Mouse (Mus musculus) neural tube, embryonic 14.5 days (tissue): ENCODE data around the gene Pik3ip1. TPM values are rescaled to one million over a fixed set of nuclear protein-coding genes. Genes with fewer than 3 reads are reported as not detected.

Experiments used
- ATAC-seq: fragments of 200-750 bp; cut with Nextera tagmentation; 2 replicates; pipeline ENCODE4 v1.8.0; 2017; ENCODE audit warnings: low read depth, mild to moderate bottlenecking, moderate TSS enrichment, moderate library complexity
- H3K27ac ChIP-seq: fragments of 300-500 bp; sonication (generic); 2 replicates; pipeline ENCODE4 v1.5.1; 2014; ENCODE audit warnings: low read depth, mild to moderate bottlenecking, control low read depth, low read length, moderate library complexity, mixed read lengths
- H3K27me3 ChIP-seq: fragments of 300-500 bp; sonication (generic); 2 replicates; pipeline ENCODE4 v1.6.1; 2014; ENCODE audit warnings: low read length; ENCODE audit not compliant: control insufficient read depth, insufficient read depth
- H3K36me3 ChIP-seq: fragments of 300-500 bp; sonication (generic); 2 replicates; pipeline ENCODE4 v1.6.1; 2014; ENCODE audit warnings: low read length, mixed read lengths; ENCODE audit not compliant: control insufficient read depth, insufficient read depth
- H3K4me1 ChIP-seq: fragments of 300-500 bp; sonication (generic); 2 replicates; pipeline ENCODE4 v1.6.1; 2014; ENCODE audit warnings: low read length; ENCODE audit not compliant: control insufficient read depth, insufficient read depth
- H3K4me2 ChIP-seq: fragments of 300-500 bp; sonication (generic); 2 replicates; pipeline ENCODE4 v1.6.1; 2014; ENCODE audit warnings: mild to moderate bottlenecking, low read depth, low read length, control low read depth
- H3K4me3 ChIP-seq: fragments of 300-500 bp; sonication (generic); 2 replicates; pipeline ENCODE4 v1.5.1; 2014; ENCODE audit warnings: low read depth, low read length, control low read depth, mixed read lengths
- H3K9ac ChIP-seq: fragments of 300-500 bp; sonication (generic); replicated peaks from 2 replicates; pipeline ENCODE4 v1.6.1; 2014; ENCODE audit warnings: low read depth, mild to moderate bottlenecking, control low read depth, low read length, mixed read lengths
- H3K9me3 ChIP-seq: fragments of 300-500 bp; sonication (generic); 2 replicates; pipeline ENCODE4 v1.6.1; 2016; ENCODE audit warnings: low read length; ENCODE audit not compliant: control insufficient read depth
- WGBS: fragments of 180-500 bp; shearing (Covaris S2); extraction: QIAGEN DNeasy Blood & Tissue Kit; methylation state at CpG from one replicate; pipeline ENCODE4 v1.1.7; 2014; 5-methylcytosine and 5-hydroxymethylcytosine counted together
- polyA plus RNA-seq: library from polyadenylated mRNA; unstranded; fragments of >200 nt; fragmentation: Nextera tagmentation; extraction: Ambion mirVana; gene quantifications from 2 replicates; pipeline ENCODE4 v1.2.1, GENCODE M21; 2014

Pik3ip1 gene
- polyA plus RNA-seq, 1 experiment from 2014 or later = 24.2 TPM

DNA sequence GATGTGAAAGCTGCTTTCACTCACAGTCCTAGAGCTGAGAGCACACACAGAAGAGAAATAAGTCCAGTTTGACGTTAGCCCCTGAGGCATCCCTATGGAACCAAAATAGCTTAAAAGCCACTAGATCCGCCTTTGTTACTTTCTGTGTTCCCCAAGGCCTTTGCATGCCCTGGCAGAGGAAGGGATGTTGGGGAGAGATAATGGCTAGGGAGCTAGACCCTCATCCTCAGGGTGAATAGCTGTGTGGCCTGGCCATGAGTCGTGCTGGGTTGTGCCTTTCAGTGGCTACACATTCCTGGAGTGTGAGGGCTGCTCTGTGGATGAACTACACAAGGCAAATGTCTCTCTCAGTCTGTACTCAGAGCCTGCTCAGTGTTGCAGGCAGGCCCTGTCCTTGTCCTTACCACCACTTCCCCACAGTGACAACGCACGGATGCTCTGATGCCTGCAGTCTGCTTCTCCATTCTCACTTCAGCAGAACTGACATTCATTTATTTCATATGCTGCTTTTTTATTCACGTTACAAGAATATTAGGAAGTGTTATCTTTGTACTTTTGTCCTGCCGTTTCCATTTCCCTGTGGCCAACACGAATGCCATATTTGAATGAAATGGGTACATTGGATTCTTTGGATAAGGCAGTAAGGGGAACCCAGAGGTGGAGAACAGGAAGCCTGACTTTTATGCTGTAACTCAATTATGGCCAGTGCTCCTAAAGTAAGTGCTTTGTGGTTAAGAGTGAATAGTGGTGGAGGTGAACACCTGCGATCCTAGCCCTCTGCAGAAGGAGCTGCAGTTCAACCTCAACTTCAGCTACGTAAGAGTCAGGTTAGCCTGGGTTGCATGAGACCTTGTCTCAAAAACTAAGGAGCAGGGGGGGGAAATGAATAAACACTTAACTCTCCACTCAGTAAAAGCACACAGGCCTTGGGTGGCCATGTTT is 32.1 kb upstream of the Pik3ip1 start:
- ATAC-seq = no peak
- H3K9ac ChIP-seq = no peak overlapping the region
- H3K4me2 ChIP-seq = no peak overlapping the region
- no peak overlapping the region for H3K27ac ChIP-seq
- H3K9me3 ChIP-seq = no peaks in the 10 kb centered on the region
- no peak overlapping the region for H3K4me3 ChIP-seq
- WGBS = 90% methylated on average over 10 of the region's 10 CpGs
- H3K4me1 ChIP-seq = peaks cover 26% of the 10 kb centered on the region
- H3K36me3 ChIP-seq = peaks cover 78% of the 10 kb centered on the region
- no peaks in the 10 kb centered on the region for H3K27me3 ChIP-seq

- peaks cover 19% of the 10 kb centered on the region for H3K4me1 ChIP-seq
- no peak overlapping the region for H3K9ac ChIP-seq
- 91% methylated on average over 14 of the region's 14 CpGs for WGBS
- no peak overlapping the region for H3K27ac ChIP-seq
- no peak overlapping the region for H3K4me3 ChIP-seq
- peaks cover 77% of the 10 kb centered on the region for H3K36me3 ChIP-seq
- no peaks in the 10 kb centered on the region for H3K9me3 ChIP-seq
- ATAC-seq = no peak
- H3K27me3 ChIP-seq = no peaks in the 10 kb centered on the region
- no peak overlapping the region for H3K4me2 ChIP-seq
These were observed 31.4 kb upstream of the Pik3ip1 start for GRCm38 (mm10) chr11:3298813-3299185.

DNA sequence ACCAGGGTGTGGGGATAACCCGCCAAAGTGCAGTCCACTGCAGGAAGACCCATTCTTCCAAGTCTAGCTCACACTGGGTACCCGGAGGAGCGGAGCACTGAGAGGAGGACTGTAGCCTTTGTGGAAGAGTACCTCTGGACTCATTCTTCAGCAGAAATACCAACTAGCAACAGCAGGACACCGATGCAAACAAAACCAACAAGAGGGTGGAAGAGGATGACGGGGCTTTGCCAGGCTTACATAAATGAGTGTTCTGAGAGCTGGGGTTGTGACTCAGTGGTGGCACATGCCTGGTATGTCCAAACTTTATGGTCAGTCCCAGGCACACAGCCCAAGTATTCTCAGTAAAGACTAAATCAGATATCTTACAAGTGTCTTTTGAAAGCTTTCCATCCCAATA is 29.1 kb upstream of the Pik3ip1 start:
- Histone ChIP-seq H3K27ac (no peak overlapping the region), H3K4me3 (no peak overlapping the region), H3K9me3 (no peaks in the 10 kb centered on the region), H3K4me2 (no peak overlapping the region), H3K4me1 (no peaks in the 10 kb centered on the region), H3K27me3 (no peaks in the 10 kb centered on the region), H3K36me3 (peaks cover 78% of the 10 kb centered on the region), H3K9ac (no peak overlapping the region)
- WGBS = 95% methylated on average over 5 of the region's 5 CpGs
- no peak for ATAC-seq

DNA sequence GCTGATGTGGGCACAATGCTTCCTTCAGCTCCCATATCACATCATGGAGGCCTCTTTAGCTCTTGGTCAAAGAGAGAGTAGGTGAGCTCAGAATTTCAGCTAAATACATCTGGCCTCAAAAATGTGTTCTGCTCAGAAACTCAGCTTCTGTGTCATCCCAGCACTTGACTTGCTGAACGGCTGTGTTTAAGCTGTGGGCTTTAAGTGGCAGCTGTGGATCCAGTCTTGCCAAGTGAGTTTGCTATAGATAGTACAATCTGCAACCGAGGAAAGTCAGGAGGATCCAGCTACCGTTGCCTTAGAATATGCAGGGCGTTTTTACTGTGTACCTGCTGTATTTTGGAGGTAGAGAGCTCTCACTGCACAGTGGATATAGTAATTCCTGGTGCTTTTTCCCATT is 27.8 kb upstream of the Pik3ip1 start:
- Histone ChIP-seq H3K4me2 (no peak overlapping the region), H3K27ac (no peak overlapping the region), H3K4me1 (no peaks in the 10 kb centered on the region), H3K36me3 (peaks cover 80% of the 10 kb centered on the region), H3K27me3 (no peaks in the 10 kb centered on the region), H3K9me3 (no peaks in the 10 kb centered on the region), H3K9ac (no peak overlapping the region), H3K4me3 (no peak overlapping the region)
- ATAC-seq = no peak
- 95% methylated on average over 4 of the region's 4 CpGs for WGBS

DNA sequence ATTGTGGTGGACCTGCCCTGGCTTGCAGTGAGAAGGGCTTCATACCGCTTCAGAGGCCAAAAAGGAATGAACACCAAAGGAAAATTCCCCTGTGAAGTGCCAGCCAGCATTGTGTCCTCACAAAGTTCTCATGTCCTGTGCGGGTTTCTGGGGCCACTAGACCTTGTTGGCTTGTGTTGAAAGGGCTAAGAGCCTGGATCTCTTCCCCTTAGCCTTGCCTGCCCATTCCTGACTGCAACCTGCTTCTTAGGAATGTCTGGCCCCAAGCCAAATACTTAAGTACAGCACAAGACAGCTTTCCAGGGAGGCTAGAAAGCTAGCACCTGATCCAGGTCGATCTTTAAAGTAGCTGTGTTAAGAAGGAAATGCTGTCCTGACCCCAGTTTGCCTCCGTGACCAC is 27.4 kb upstream of the Pik3ip1 start:
- no peak for ATAC-seq
- Histone ChIP-seq H3K4me3 (no peak overlapping the region), H3K27me3 (no peaks in the 10 kb centered on the region), H3K4me1 (no peaks in the 10 kb centered on the region), H3K36me3 (peaks cover 81% of the 10 kb centered on the region), H3K9ac (no peak overlapping the region), H3K9me3 (no peaks in the 10 kb centered on the region), H3K4me2 (no peak overlapping the region), H3K27ac (no peak overlapping the region)
- WGBS = 93% methylated on average over 4 of the region's 4 CpGs

DNA sequence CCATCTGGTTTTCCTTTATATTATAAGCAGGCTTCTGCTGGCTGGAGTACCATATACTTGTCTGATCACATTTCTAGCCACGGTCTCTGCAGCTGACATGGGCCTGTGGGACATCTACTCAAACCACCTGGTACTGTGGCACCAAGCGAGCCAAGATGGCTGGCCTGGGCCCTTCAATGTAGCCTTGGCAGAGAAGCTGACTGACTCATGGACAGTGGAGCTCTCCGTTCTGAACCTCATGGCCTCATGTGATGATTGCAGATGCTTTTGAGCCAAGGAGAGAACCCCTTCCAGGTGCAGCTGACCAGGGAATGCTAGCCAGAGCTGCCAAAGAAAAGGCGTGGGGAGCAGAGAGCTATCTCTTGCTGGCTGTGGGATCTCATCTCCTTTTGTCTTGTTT is 24.4 kb upstream of the Pik3ip1 start:
- no peaks in the 10 kb centered on the region for H3K9me3 ChIP-seq
- no peak overlapping the region for H3K4me3 ChIP-seq
- WGBS = 92% methylated on average over 4 of the region's 4 CpGs
- H3K4me1 ChIP-seq = no peaks in the 10 kb centered on the region
- no peak for ATAC-seq
- H3K9ac ChIP-seq = no peak overlapping the region
- no peak overlapping the region for H3K27ac ChIP-seq
- peaks cover 86% of the 10 kb centered on the region for H3K36me3 ChIP-seq
- no peak overlapping the region for H3K4me2 ChIP-seq
- H3K27me3 ChIP-seq = no peaks in the 10 kb centered on the region

DNA sequence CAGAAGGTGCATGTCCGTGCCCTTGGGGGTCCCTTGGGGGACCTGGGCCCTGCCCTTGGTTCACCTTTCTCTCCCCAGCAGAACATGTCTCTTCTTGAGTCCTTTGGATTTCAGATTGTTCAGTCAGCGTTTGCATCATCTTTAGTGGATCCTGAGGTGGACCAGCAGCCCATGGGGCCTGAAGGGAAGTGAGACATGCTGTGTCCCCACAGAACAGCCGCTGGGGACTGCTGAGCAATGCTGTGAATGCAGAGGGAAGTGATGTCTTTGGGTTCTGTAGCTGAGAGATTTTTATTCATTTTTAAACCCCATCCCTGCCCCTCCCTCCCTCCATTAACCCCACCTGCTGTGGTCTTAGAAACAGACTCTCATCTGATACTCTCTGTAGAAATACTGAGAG is 22.3 kb upstream of the Pik3ip1 start:
- no peaks in the 10 kb centered on the region for H3K4me1 ChIP-seq
- H3K36me3 ChIP-seq = peaks cover 77% of the 10 kb centered on the region
- WGBS = 93% methylated on average over 3 of the region's 3 CpGs
- H3K27ac ChIP-seq = no peak overlapping the region
- no peak for ATAC-seq
- no peak overlapping the region for H3K9ac ChIP-seq
- H3K27me3 ChIP-seq = no peaks in the 10 kb centered on the region
- H3K4me3 ChIP-seq = no peak overlapping the region
- H3K9me3 ChIP-seq = no peaks in the 10 kb centered on the region
- no peak overlapping the region for H3K4me2 ChIP-seq

- ATAC-seq = no peak
- WGBS = 93% methylated on average over 4 of the region's 4 CpGs
- Histone ChIP-seq H3K27me3 (no peaks in the 10 kb centered on the region), H3K4me3 (no peak overlapping the region), H3K36me3 (peaks cover 63% of the 10 kb centered on the region), H3K27ac (no peak overlapping the region), H3K4me1 (no peaks in the 10 kb centered on the region), H3K4me2 (no peak overlapping the region), H3K9me3 (no peaks in the 10 kb centered on the region), H3K9ac (no peak overlapping the region)
These were observed 20.3 kb upstream of the Pik3ip1 start for GRCm38 (mm10) chr11:3309884-3310283.

GRCm38 (mm10) chr11:3310789-3311585 is 19.2 kb upstream of the Pik3ip1 start:
- Histone ChIP-seq H3K27ac (no peak overlapping the region), H3K9ac (no peak overlapping the region), H3K27me3 (no peaks in the 10 kb centered on the region), H3K4me3 (no peak overlapping the region), H3K4me1 (no peaks in the 10 kb centered on the region), H3K4me2 (no peak overlapping the region), H3K36me3 (peaks cover 52% of the 10 kb centered on the region), H3K9me3 (no peaks in the 10 kb centered on the region)
- no peak for ATAC-seq
- WGBS = 89% methylated on average over 10 of the region's 10 CpGs
